Mouse (Mus musculus): ENCODE measurements around the gene Rrp1b. TPM values are rescaled to one million over a fixed set of nuclear protein-coding genes. Genes with fewer than 3 reads are reported as not detected.
"Not testable (repeated sequence)": the region's sequence is repeated elsewhere in the genome, so short reads cannot be mapped to it uniquely, and the experiment has no call there.

Gene Rrp1b
- polyA plus RNA-seq, 1 experiment from 2014 or later: 73.2 TPM

GRCm38 (mm10) chr17:32074658-32075057, 38.8 kb downstream of the Rrp1b start:
- Histone ChIP-seq H3K4me3 (ENCODE audit: low read depth, low read length) (no peak overlapping the region), H3K36me3 (ENCODE audit: control insufficient read depth, insufficient read depth, low read length) (no peaks in the 10 kb centered on the region), H3K27ac (ENCODE audit: low read depth) (no peak overlapping the region), H3K4me1 (replicated peaks; ENCODE audit: control insufficient read depth, insufficient read depth, low read length) (no peaks in the 10 kb centered on the region), H3K9ac (ENCODE audit: low read length) (no peak overlapping the region), H3K27me3 (replicated peaks; ENCODE audit: control insufficient read depth, insufficient read depth, low read length) (no peaks in the 10 kb centered on the region), H3K4me2 (ENCODE audit: low read length) (no peak overlapping the region), H3K9me3 (ENCODE audit: control insufficient read depth, low read length) (no peaks in the 10 kb centered on the region)
- DNase-seq (ENCODE audit: low spot score): no peak
- 46% methylated on average over 4 of the region's 4 CpGs for WGBS
- no peak for ATAC-seq (replicated peaks; ENCODE audit: low FRiP score, low TSS enrichment, low read depth)

DNA sequence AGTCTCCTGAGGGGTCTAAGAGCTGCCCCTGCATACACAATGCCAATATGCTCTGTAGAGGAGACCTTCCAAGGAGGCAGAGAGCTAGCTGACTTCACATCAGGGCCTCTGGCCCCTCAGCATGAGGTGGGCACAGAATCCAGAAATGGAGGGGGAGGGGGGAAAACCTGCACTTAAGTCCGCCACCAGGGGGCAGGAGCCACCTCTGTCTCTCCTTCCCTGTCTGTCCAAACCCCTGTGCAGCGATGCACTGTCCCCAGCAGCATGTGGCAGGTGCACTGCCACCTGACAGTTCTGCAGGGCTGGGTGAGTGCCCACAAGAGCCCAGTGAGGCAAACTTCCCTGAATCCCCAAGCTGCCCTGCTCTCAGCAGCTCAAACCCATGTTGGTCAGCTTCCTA, 39.3 kb downstream of the Rrp1b start:
- no peaks in the 10 kb centered on the region for H3K9me3 ChIP-seq (ENCODE audit: control insufficient read depth, low read length)
- ATAC-seq (replicated peaks; ENCODE audit: low FRiP score, low TSS enrichment, low read depth): peak; percentile 30; the same call in 1 of the 2 replicates

GRCm38 (mm10) chr17:32083351-32083750, 47.5 kb downstream of the Rrp1b start:
- no peaks in the 10 kb centered on the region for H3K4me1 ChIP-seq (replicated peaks; ENCODE audit: control insufficient read depth, insufficient read depth, low read length)
- no peak overlapping the region for H3K27ac ChIP-seq (ENCODE audit: low read depth)
- ATAC-seq (replicated peaks; ENCODE audit: low FRiP score, low TSS enrichment, low read depth): no peak
- H3K4me3 ChIP-seq (ENCODE audit: low read depth, low read length): no peak overlapping the region
- H3K36me3 ChIP-seq (ENCODE audit: control insufficient read depth, insufficient read depth, low read length): no peaks in the 10 kb centered on the region
- no peak overlapping the region for H3K4me2 ChIP-seq (ENCODE audit: low read length)
- H3K27me3 ChIP-seq (replicated peaks; ENCODE audit: control insufficient read depth, insufficient read depth, low read length): no peaks in the 10 kb centered on the region
- no peak overlapping the region for H3K9ac ChIP-seq (ENCODE audit: low read length)
- no peaks in the 10 kb centered on the region for H3K9me3 ChIP-seq (ENCODE audit: control insufficient read depth, low read length)
- WGBS: 94% methylated on average over 2 of the region's 2 CpGs
- DNase-seq (ENCODE audit: low spot score): no peak

More for the DNA sequence above, 39.3 kb downstream of the Rrp1b start:
- Histone ChIP-seq H3K27ac (ENCODE audit: low read depth) (no peak overlapping the region), H3K9ac (ENCODE audit: low read length) (no peak overlapping the region), H3K4me1 (replicated peaks; ENCODE audit: control insufficient read depth, insufficient read depth, low read length) (no peaks in the 10 kb centered on the region), H3K4me3 (ENCODE audit: low read depth, low read length) (no peak overlapping the region), H3K27me3 (replicated peaks; ENCODE audit: control insufficient read depth, insufficient read depth, low read length) (no peaks in the 10 kb centered on the region), H3K4me2 (ENCODE audit: low read length) (no peak overlapping the region), H3K36me3 (ENCODE audit: control insufficient read depth, insufficient read depth, low read length) (no peaks in the 10 kb centered on the region)
- peak; percentile 76 for DNase-seq (ENCODE audit: low spot score)
- WGBS: 0% methylated on average over 2 of the region's 2 CpGs

GRCm38 (mm10) chr17:32087069-32087468, 51.2 kb downstream of the Rrp1b start:
- DNase-seq (ENCODE audit: low spot score): no peak
- Histone ChIP-seq H3K9ac (ENCODE audit: low read length) (no peak overlapping the region), H3K27ac (ENCODE audit: low read depth) (no peak overlapping the region), H3K4me1 (replicated peaks; ENCODE audit: control insufficient read depth, insufficient read depth, low read length) (peaks cover 4% of the 10 kb centered on the region; the same call in 1 of the 2 replicates), H3K36me3 (ENCODE audit: control insufficient read depth, insufficient read depth, low read length) (no peaks in the 10 kb centered on the region), H3K4me2 (ENCODE audit: low read length) (no peak overlapping the region), H3K27me3 (replicated peaks; ENCODE audit: control insufficient read depth, insufficient read depth, low read length) (no peaks in the 10 kb centered on the region), H3K4me3 (ENCODE audit: low read depth, low read length) (no peak overlapping the region), H3K9me3 (ENCODE audit: control insufficient read depth, low read length) (no peaks in the 10 kb centered on the region)
- 96% methylated on average over 2 of the region's 2 CpGs for WGBS
- no peak for ATAC-seq (replicated peaks; ENCODE audit: low FRiP score, low TSS enrichment, low read depth)

GRCm38 (mm10) chr17:32091032-32091363, 55.1 kb downstream of the Rrp1b start:
- H3K9ac ChIP-seq (ENCODE audit: low read length): no peak overlapping the region

GRCm38 (mm10) chr17:32091364-32092240, 55.7 kb downstream of the Rrp1b start:
- Histone ChIP-seq H3K4me3 (ENCODE audit: low read depth, low read length) (peak overlapping the region; percentile 22), H3K4me2 (ENCODE audit: low read length) (peak overlapping the region; percentile 51), H3K27ac (ENCODE audit: low read depth) (peak overlapping the region; percentile 48)
- not testable (repeated sequence) for H3K9me3 ChIP-seq (ENCODE audit: control insufficient read depth, low read length); H3K4me1 ChIP-seq (replicated peaks; ENCODE audit: control insufficient read depth, insufficient read depth, low read length); H3K9ac ChIP-seq (ENCODE audit: low read length); H3K27me3 ChIP-seq (replicated peaks; ENCODE audit: control insufficient read depth, insufficient read depth, low read length); H3K36me3 ChIP-seq (ENCODE audit: control insufficient read depth, insufficient read depth, low read length)
- ATAC-seq (replicated peaks; ENCODE audit: low FRiP score, low TSS enrichment, low read depth) (peak; percentile 91), DNase-seq (ENCODE audit: low spot score) (peak; percentile 91)
- WGBS: 5% methylated on average over 13 of the region's 16 CpGs

More at GRCm38 (mm10) chr17:32091032-32091363, 55.1 kb downstream of the Rrp1b start:
- H3K4me1 ChIP-seq (replicated peaks; ENCODE audit: control insufficient read depth, insufficient read depth, low read length): peaks cover 4% of the 10 kb centered on the region; the same call in 1 of the 2 replicates
- WGBS: 18% methylated on average over 1 of the region's 1 CpGs
- H3K27me3 ChIP-seq (replicated peaks; ENCODE audit: control insufficient read depth, insufficient read depth, low read length): no peaks in the 10 kb centered on the region
- ATAC-seq (replicated peaks; ENCODE audit: low FRiP score, low TSS enrichment, low read depth) (no peak; the same call in 1 of the 2 replicates), DNase-seq (ENCODE audit: low spot score) (no peak)
- H3K4me3 ChIP-seq (ENCODE audit: low read depth, low read length): peak overlapping the region; percentile 22
- H3K27ac ChIP-seq (ENCODE audit: low read depth): peak overlapping the region; percentile 48
- H3K4me2 ChIP-seq (ENCODE audit: low read length): peak overlapping the region; percentile 51
- no peaks in the 10 kb centered on the region for H3K9me3 ChIP-seq (ENCODE audit: control insufficient read depth, low read length)
- no peaks in the 10 kb centered on the region for H3K36me3 ChIP-seq (ENCODE audit: control insufficient read depth, insufficient read depth, low read length)

DNA sequence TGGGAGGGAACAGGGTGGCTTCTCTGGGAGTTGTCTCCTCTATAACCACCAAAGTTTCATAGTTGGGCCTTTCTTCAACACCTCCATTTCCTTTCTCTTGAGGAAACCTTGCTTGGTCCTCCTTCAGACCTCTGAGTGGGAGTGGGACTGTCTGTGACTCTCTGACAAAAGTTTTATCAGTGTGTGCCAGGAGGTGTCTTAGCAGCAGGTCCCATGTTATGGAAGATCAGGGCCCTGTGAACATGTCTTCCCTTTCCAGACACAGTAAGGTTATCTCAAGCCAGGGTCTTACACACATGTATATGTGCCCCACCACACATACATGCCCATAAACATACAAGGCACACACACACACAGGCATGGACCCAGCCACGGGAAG, 56.3 kb downstream of the Rrp1b start:
- H3K4me2 ChIP-seq (ENCODE audit: low read length): no peak overlapping the region
- H3K36me3 ChIP-seq (ENCODE audit: control insufficient read depth, insufficient read depth, low read length): no peaks in the 10 kb centered on the region
- no peaks in the 10 kb centered on the region for H3K9me3 ChIP-seq (ENCODE audit: control insufficient read depth, low read length)
- no peaks in the 10 kb centered on the region for H3K27me3 ChIP-seq (replicated peaks; ENCODE audit: control insufficient read depth, insufficient read depth, low read length)
- 90% methylated on average over 1 of the region's 1 CpGs for WGBS
- H3K27ac ChIP-seq (ENCODE audit: low read depth): no peak overlapping the region; the same call in 1 of the 2 replicates
- peaks cover 4% of the 10 kb centered on the region; the same call in 1 of the 2 replicates for H3K4me1 ChIP-seq (replicated peaks; ENCODE audit: control insufficient read depth, insufficient read depth, low read length)
- ATAC-seq (replicated peaks; ENCODE audit: low FRiP score, low TSS enrichment, low read depth) (no peak), DNase-seq (ENCODE audit: low spot score) (no peak)
- H3K9ac ChIP-seq (ENCODE audit: low read length): no peak overlapping the region
- no peak overlapping the region for H3K4me3 ChIP-seq (ENCODE audit: low read depth, low read length)

DNA sequence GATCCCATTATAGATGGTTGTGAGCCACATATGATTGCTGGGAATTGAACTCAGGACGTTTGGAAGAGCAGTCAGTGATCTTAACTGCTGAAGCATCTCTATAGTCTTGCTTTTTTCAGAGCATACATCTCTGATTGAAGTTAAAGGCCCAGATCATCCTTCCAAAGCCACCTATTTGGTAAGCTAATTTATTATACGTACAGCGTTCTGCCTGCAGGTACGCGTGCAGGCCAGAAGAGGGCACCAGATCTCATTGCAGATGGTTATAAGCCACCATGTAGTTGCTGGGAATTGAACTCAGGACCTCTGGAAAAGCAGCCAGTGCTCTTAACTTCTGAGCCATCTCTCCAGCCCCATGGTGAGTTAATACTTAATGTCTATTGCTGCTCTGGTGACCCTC, 57.0 kb downstream of the Rrp1b start:
- H3K4me1 ChIP-seq (replicated peaks; ENCODE audit: control insufficient read depth, insufficient read depth, low read length): peaks cover 4% of the 10 kb centered on the region; the same call in 1 of the 2 replicates
- WGBS: 80% methylated on average over 5 of the region's 5 CpGs

GRCm38 (mm10) chr17:32097676-32098075, 61.8 kb downstream of the Rrp1b start:
- H3K4me2 ChIP-seq (ENCODE audit: low read length): no peak overlapping the region
- ATAC-seq (replicated peaks; ENCODE audit: low FRiP score, low TSS enrichment, low read depth): no peak
- H3K4me3 ChIP-seq (ENCODE audit: low read depth, low read length): no peak overlapping the region
- DNase-seq (ENCODE audit: low spot score): no peak
- 79% methylated on average over 1 of the region's 1 CpGs for WGBS
- peaks cover 14% of the 10 kb centered on the region for H3K27me3 ChIP-seq (replicated peaks; ENCODE audit: control insufficient read depth, insufficient read depth, low read length)
- no peaks in the 10 kb centered on the region for H3K36me3 ChIP-seq (ENCODE audit: control insufficient read depth, insufficient read depth, low read length)
- H3K27ac ChIP-seq (ENCODE audit: low read depth): no peak overlapping the region
- 0 out of 2 replicates have a peak, but pooled peaks cover 4% of the 10 kb centered on the region for H3K4me1 ChIP-seq (replicated peaks; ENCODE audit: control insufficient read depth, insufficient read depth, low read length)
- no peaks in the 10 kb centered on the region for H3K9me3 ChIP-seq (ENCODE audit: control insufficient read depth, low read length)
- no peak overlapping the region for H3K9ac ChIP-seq (ENCODE audit: low read length)

More for the DNA sequence above, 57.0 kb downstream of the Rrp1b start:
- DNase-seq (ENCODE audit: low spot score) (no peak), ATAC-seq (replicated peaks; ENCODE audit: low FRiP score, low TSS enrichment, low read depth) (no peak)
- H3K9me3 ChIP-seq (ENCODE audit: control insufficient read depth, low read length): no peaks in the 10 kb centered on the region
- no peak overlapping the region for H3K4me2 ChIP-seq (ENCODE audit: low read length)
- H3K9ac ChIP-seq (ENCODE audit: low read length): no peak overlapping the region
- H3K27me3 ChIP-seq (replicated peaks; ENCODE audit: control insufficient read depth, insufficient read depth, low read length): no peaks in the 10 kb centered on the region
- H3K4me3 ChIP-seq (ENCODE audit: low read depth, low read length): no peak overlapping the region
- no peak overlapping the region for H3K27ac ChIP-seq (ENCODE audit: low read depth)
- no peaks in the 10 kb centered on the region for H3K36me3 ChIP-seq (ENCODE audit: control insufficient read depth, insufficient read depth, low read length)

Measured in intestine, embryonic 14.5 days (tissue).